Mouse (Mus musculus): Measurements from ENCODE around the gene Cldn24. TPM values are rescaled to one million over a fixed set of nuclear protein-coding genes. Genes with fewer than 3 reads are reported as not detected.

Gene Cldn24
- not detected in 2 replicates for polyA plus RNA-seq (2015; fragmentation: Nextera tagmentation; extraction: Ambion mirVana)

DNA sequence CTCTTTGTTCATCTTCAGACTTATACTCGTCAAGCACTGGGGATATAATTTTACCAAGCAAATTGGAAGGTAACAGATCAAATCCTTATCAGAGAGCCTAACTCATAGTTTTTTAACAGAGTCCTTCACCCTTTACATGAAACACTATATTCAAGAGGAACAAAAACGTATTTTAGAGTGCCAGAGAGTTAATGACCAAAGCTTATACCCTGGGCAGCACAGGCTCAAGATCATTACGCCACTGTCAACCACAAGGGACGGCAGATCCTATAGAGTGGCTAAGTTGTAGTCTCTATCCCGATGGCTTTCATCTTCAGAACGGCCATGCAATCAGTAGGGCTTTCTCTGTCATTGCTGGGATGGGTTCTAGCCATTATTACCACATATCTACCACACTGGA lies at the start of gene Cldn24:
Gene Cldn24 (plus strand): TSS at position 301 of the 400 bp plus-strand sequence.
- no peak within 1 kb of the TSS for H3K27ac ChIP-seq (replicated peaks)
- H3K9ac ChIP-seq (replicated peaks), result no peak within 1 kb of the TSS
- no peaks in the 10 kb centered on the region for H3K27me3 ChIP-seq
- no peak within 1 kb of the TSS for H3K4me3 ChIP-seq
- H3K36me3 ChIP-seq, result no peaks in the 10 kb centered on the region
- H3K9me3 ChIP-seq, result no peaks in the 10 kb centered on the region
- no peak for ATAC-seq (replicated peaks)
- H3K4me2 ChIP-seq (replicated peaks), result no peak within 1 kb of the TSS
- H3K4me1 ChIP-seq, result peaks cover 10% of the 10 kb centered on the region; the same call in 1 of the 2 replicates
- WGBS, result 83% methylated on average over 6 of the region's 6 CpGs

DNA sequence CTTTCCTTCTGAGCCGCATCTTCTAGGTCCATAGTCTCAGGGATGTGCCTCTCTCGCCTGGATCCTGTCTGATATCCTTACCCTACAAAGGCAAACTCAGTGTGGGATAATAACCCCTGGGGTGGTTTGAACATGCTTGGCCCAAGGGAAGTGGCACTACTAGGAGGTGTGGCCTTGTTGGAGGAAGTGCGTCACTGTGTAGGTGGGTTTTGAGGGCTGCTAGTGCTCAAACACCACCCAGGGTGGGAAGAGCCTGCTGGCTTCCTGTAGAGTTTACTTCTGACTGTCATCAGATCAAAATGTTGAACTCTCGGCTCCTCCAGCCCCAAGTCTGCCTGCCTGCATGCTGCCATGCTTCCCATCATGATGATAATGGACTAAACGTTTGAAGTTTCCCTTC lies 49.0 kb upstream of the Cldn24 start:
- Histone ChIP-seq H3K9me3 (no peaks in the 10 kb centered on the region), H3K27ac (replicated peaks) (no peak overlapping the region), H3K4me1 (no peaks in the 10 kb centered on the region), H3K36me3 (no peaks in the 10 kb centered on the region), H3K27me3 (no peaks in the 10 kb centered on the region), H3K4me3 (no peak overlapping the region), H3K4me2 (replicated peaks) (no peak overlapping the region), H3K9ac (replicated peaks) (no peak overlapping the region)
- no peak for ATAC-seq (replicated peaks)
- 92% methylated on average over 5 of the region's 5 CpGs for WGBS

DNA sequence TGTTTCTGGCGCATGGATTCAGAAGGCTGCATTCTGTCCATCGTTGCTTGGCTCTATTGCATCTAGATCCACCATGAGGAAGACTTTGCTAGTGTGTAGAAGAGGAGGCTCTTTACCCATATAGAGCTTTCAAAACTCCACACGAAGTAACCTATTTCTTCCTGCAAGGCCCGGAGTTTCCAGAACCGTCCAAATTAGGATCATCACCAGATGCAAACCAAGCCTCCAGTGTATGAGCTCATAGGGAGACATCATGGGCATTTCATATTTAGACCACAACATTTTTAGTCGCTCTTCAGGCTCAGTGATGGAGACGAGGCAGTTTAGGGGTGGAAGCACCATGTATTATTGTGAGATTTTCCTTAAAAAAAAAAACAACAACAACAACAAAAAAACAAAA lies 44.5 kb upstream of the Cldn24 start:
- Histone ChIP-seq H3K4me2 (replicated peaks) (no peak overlapping the region), H3K36me3 (no peaks in the 10 kb centered on the region), H3K9ac (replicated peaks) (no peak overlapping the region), H3K27me3 (no peaks in the 10 kb centered on the region), H3K27ac (replicated peaks) (no peak overlapping the region), H3K4me3 (no peak overlapping the region), H3K4me1 (no peaks in the 10 kb centered on the region), H3K9me3 (no peaks in the 10 kb centered on the region)
- 95% methylated on average over 7 of the region's 7 CpGs for WGBS
- ATAC-seq (replicated peaks), result no peak

DNA sequence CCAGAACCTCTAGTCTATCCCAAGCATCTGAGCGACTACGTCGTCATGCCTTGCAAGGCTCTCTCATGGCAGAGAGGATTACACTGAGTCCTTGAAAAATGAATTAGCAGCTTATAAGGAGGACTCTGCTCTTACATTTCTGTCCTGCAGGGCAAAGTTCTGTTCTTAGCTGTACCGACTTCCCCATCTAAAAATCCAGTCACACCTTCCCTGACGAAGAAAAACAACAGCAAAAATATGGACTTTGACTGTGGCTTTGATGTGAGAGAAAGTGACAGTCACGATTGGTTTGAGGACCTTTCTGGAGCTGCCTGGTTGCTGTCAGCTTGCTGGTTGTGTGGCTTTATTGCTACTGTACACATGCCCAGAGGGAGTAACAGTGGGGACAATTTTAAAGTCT lies 42.4 kb upstream of the Cldn24 start:
- Histone ChIP-seq H3K36me3 (no peaks in the 10 kb centered on the region), H3K9me3 (no peaks in the 10 kb centered on the region), H3K4me1 (no peaks in the 10 kb centered on the region), H3K9ac (replicated peaks) (no peak overlapping the region), H3K27me3 (no peaks in the 10 kb centered on the region), H3K4me2 (replicated peaks) (no peak overlapping the region), H3K4me3 (no peak overlapping the region), H3K27ac (replicated peaks) (no peak overlapping the region)
- 82% methylated on average over 6 of the region's 6 CpGs for WGBS
- ATAC-seq (replicated peaks), result no peak

DNA sequence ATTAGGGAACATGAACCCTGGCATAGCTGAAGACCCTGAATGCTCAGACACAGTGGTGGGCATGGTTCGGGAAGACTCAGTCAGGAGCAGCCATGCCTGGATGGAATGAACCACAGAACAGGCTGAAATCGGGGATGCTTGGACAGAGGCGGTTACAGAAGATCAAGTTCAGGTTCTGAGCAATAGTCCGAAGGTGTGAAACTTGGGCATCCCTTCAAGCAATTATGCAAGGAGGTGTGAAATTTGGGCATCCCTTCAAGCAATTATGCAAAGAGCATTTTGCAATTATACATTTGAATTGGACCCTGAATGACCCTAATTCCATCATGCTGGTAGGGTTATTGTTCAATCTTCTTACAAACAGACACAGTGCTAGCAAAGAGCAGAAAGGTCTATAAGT lies 40.1 kb upstream of the Cldn24 start:
- Histone ChIP-seq H3K9me3 (no peaks in the 10 kb centered on the region), H3K9ac (replicated peaks) (no peak overlapping the region), H3K4me1 (no peaks in the 10 kb centered on the region), H3K4me2 (replicated peaks) (no peak overlapping the region), H3K36me3 (no peaks in the 10 kb centered on the region), H3K27ac (replicated peaks) (no peak overlapping the region), H3K4me3 (no peak overlapping the region), H3K27me3 (no peaks in the 10 kb centered on the region)
- ATAC-seq (replicated peaks), result no peak
- WGBS, result 75% methylated on average over 4 of the region's 4 CpGs

DNA sequence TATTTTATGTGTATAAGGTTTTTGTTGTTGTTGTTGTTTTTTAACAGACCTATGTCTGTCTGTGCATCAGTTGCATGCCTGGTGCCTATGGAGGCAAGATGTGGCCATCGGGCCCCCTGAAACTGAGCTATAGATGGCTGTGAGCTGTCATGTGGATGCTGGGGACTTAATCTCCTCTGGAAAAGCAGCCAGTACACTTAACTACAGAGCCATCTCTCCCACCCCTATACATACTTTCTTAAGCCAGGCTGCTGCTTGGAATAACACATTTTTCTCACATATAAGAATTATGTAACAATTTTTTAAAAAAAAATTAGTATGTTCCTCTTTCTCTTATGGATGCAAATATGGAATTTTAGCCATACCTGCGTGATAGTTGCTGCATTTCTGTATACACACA lies 38.4 kb upstream of the Cldn24 start:
- Histone ChIP-seq H3K27ac (replicated peaks) (no peak overlapping the region), H3K27me3 (no peaks in the 10 kb centered on the region), H3K36me3 (no peaks in the 10 kb centered on the region), H3K4me1 (no peaks in the 10 kb centered on the region), H3K4me2 (replicated peaks) (no peak overlapping the region), H3K9me3 (no peaks in the 10 kb centered on the region), H3K9ac (replicated peaks) (no peak overlapping the region), H3K4me3 (no peak overlapping the region)
- ATAC-seq (replicated peaks), result no peak
- 89% methylated on average over 2 of the region's 2 CpGs for WGBS

DNA sequence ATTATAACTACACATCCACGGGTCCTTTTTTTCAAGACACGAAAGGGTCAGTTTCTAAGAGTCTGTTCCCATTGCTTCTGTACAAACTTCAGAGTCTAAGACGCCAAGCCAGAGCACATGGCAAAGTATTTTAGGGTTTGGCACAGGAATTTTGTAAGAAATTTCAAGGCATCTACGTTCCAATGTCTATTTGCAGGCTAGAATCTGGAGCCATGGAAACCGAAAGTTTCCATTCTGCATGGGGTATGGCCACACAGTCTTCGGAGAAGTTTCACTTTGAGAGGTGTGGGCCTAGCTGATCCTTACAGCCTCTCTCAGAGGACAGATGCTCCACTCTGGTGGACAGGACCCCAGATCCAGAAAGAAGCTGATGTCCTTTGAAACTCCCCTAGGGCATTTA lies 38.0 kb upstream of the Cldn24 start:
- Histone ChIP-seq H3K4me3 (no peak overlapping the region), H3K4me2 (replicated peaks) (no peak overlapping the region), H3K4me1 (no peaks in the 10 kb centered on the region), H3K36me3 (no peaks in the 10 kb centered on the region), H3K27ac (replicated peaks) (no peak overlapping the region), H3K27me3 (no peaks in the 10 kb centered on the region), H3K9me3 (no peaks in the 10 kb centered on the region), H3K9ac (replicated peaks) (no peak overlapping the region)
- ATAC-seq (replicated peaks), result no peak
- 89% methylated on average over 6 of the region's 6 CpGs for WGBS

DNA sequence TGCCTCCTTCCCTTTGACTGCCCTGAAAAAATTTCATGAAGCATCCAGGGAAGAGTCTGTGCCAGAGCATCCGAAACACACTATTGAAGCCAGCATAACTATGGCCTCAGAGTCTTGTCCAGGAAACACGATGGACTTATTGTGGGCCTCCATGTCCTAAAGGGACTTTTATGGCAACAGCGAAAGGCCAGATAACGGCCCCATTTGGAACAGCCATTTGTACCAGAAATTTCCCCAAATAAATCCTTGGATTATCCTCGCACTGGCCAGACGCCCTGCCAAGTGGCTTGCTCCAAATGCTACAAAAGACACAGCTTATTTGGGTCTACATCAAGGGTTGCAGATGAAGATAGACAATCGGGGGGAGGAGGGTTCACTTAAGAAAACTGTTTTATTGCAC lies 37.5 kb upstream of the Cldn24 start:
- Histone ChIP-seq H3K36me3 (no peaks in the 10 kb centered on the region), H3K9me3 (no peaks in the 10 kb centered on the region), H3K9ac (replicated peaks) (no peak overlapping the region), H3K27ac (replicated peaks) (no peak overlapping the region), H3K4me2 (replicated peaks) (no peak overlapping the region), H3K27me3 (no peaks in the 10 kb centered on the region), H3K4me1 (no peaks in the 10 kb centered on the region), H3K4me3 (no peak overlapping the region)
- 80% methylated on average over 7 of the region's 7 CpGs for WGBS
- no peak for ATAC-seq (replicated peaks)

DNA sequence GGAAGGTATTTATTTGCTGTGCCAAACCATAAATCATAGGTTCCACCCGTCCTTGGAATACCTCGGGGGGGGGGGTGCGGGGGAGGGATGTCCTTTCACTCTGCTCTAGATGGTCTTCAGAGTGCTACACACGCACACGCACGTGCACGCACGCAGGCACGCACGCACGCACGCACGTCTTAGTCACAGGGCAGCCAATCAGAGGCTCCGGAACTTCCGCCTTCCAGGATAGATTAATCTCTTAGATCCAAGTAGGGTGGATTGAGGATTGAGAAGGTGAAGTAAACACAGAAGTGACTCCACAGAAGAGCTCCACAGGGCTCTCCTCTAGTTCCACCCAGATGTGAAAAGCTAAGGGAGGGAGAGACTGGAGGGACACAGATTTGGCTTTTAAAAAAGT lies 35.6 kb upstream of the Cldn24 start:
- Histone ChIP-seq H3K4me3 (no peak overlapping the region), H3K4me1 (no peaks in the 10 kb centered on the region), H3K36me3 (no peaks in the 10 kb centered on the region), H3K9me3 (no peaks in the 10 kb centered on the region), H3K4me2 (replicated peaks) (no peak overlapping the region), H3K27me3 (no peaks in the 10 kb centered on the region), H3K9ac (replicated peaks) (no peak overlapping the region), H3K27ac (replicated peaks) (no peak overlapping the region)
- WGBS, result 99% methylated on average over 15 of the region's 15 CpGs
- no peak for ATAC-seq (replicated peaks)

DNA sequence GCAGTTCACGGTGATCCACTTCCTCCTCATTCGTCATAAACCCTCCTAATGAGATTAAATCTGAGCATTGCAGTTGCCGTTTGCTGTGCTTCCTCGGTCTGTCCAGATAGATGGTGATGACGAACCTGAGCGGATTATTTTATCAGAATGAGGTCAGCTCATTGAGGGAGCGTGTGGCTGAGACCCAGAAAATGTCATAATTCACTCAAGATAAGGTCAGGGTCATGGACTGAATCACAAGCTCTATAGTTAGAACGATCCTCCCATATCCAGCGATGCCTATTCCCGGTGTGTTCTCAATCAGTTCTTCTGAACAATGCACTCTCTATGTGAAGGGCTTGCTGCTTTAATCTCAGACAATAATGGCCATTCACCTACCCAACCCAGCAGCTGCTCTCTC lies 34.2 kb upstream of the Cldn24 start:
- no peaks in the 10 kb centered on the region for H3K27me3 ChIP-seq
- H3K9ac ChIP-seq (replicated peaks), result no peak overlapping the region
- ATAC-seq (replicated peaks), result no peak

DNA sequence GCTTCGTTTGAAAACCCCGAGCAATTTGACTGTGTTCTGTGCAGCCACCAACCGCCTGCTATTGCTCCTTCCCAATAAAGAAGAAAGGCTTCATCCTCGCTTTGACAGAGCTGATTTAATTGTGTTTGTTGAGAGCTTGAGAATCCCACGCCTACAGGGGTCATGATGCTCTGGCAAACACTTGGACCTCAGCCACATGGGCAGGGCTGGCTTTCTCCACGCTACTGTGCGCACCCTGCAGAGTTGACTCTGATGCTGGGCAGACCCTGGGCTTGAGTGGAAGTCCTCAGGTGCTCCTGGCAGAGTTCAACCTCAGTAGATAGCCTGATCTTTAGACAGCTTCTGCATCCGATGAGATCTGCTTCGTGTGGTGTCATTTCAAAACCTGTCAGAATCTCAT lies 30.0 kb upstream of the Cldn24 start:
- H3K9ac ChIP-seq (replicated peaks), result no peak overlapping the region
- no peaks in the 10 kb centered on the region for H3K4me1 ChIP-seq
- H3K4me3 ChIP-seq, result no peak overlapping the region
- no peak for ATAC-seq (replicated peaks)
- no peak overlapping the region for H3K27ac ChIP-seq (replicated peaks)
- H3K4me2 ChIP-seq (replicated peaks), result no peak overlapping the region
- 53% methylated on average over 9 of the region's 9 CpGs for WGBS
- H3K36me3 ChIP-seq, result no peaks in the 10 kb centered on the region
- no peaks in the 10 kb centered on the region for H3K9me3 ChIP-seq
- H3K27me3 ChIP-seq, result no peaks in the 10 kb centered on the region

More for the DNA sequence above, 34.2 kb upstream of the Cldn24 start:
- Histone ChIP-seq H3K4me3 (no peak overlapping the region), H3K4me2 (replicated peaks) (0 out of 2 replicates have a peak overlapping the region, but pooled peaks have one; percentile 12), H3K9me3 (no peaks in the 10 kb centered on the region), H3K36me3 (no peaks in the 10 kb centered on the region), H3K27ac (replicated peaks) (no peak overlapping the region), H3K4me1 (no peaks in the 10 kb centered on the region)
- WGBS, result 27% methylated on average over 10 of the region's 10 CpGs

DNA sequence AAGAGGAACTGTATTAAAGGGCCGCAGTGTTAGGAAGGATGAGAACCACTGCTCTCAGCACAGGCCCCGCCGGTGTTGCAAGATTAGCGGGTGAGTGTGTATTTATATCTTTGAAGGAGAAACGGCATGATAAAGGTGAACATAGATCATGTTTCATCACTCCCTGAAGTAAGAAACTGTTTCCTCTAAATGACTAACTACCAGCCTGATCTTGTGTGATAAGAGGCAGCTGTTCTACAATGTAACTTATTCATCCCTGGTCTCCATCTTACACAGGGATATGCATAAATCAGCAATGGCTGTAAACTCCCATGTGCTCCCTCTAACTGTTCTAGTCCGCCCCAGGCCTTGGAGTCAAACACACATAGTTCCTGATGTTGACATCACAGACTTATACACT lies 22.5 kb upstream of the Cldn24 start:
- H3K4me2 ChIP-seq (replicated peaks), result no peak overlapping the region
- WGBS, result 93% methylated on average over 6 of the region's 6 CpGs

DNA sequence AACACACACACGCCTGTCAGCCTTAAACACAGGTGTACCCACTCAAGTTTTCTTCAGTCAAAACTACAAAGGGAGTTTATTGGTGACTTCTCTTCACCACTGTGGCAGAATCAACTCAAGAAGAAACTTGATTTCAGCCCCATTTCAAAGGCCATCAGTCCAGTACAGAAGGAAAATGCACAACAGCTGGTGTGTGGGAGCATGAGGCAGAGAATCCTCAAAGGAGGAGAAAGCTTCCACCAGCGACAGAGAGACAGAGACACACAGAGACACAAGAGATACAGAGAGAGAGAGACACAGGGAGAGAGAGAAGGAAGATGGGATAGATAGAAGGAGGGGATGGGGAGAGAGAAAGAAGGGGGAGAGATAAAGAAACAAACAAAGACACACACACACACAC lies 19.6 kb upstream of the Cldn24 start:
- H3K27me3 ChIP-seq, result no peaks in the 10 kb centered on the region
- WGBS, result 85% methylated on average over 2 of the region's 2 CpGs
- H3K4me2 ChIP-seq (replicated peaks), result no peak overlapping the region
- ATAC-seq (replicated peaks), result no peak
- no peak overlapping the region for H3K9ac ChIP-seq (replicated peaks)
- no peak overlapping the region for H3K27ac ChIP-seq (replicated peaks)
- no peaks in the 10 kb centered on the region for H3K36me3 ChIP-seq
- H3K4me1 ChIP-seq, result no peaks in the 10 kb centered on the region
- no peak overlapping the region for H3K4me3 ChIP-seq
- no peaks in the 10 kb centered on the region for H3K9me3 ChIP-seq

More for the DNA sequence above, 22.5 kb upstream of the Cldn24 start:
- H3K27me3 ChIP-seq, result no peaks in the 10 kb centered on the region
- H3K4me1 ChIP-seq, result no peaks in the 10 kb centered on the region
- H3K9ac ChIP-seq (replicated peaks), result no peak overlapping the region
- ATAC-seq (replicated peaks), result no peak
- no peak overlapping the region for H3K4me3 ChIP-seq
- no peak overlapping the region for H3K27ac ChIP-seq (replicated peaks)
- no peaks in the 10 kb centered on the region for H3K9me3 ChIP-seq
- no peaks in the 10 kb centered on the region for H3K36me3 ChIP-seq

Measured in forebrain, embryonic 15.5 days (tissue).